27 mouse cellular contexts compared by ENCODE assay signal in genomic region chr6:87873963-87874362, GRCm38 (mm10). TPM values are rescaled to one million over a fixed set of nuclear protein-coding genes. Genes with fewer than 3 reads are reported as not detected.
A peak's percentile ranks its signal among the peaks of the same experiment; 100 is the strongest.
DNase-seq lines count a peak whose midpoint lies in the region; ATAC-seq and TF ChIP-seq lines count a peak whose summit lies in the region.
"Had no signal": no experiment of that assay in that cellular context is flagged by ENCODE, and none has a peak within 500 bp of the region (broad histone marks: within the 10 kb centered on the region; RNA-seq: fewer than 3 reads in every experiment).

No protein-coding gene starts in this region.

- no peak for TF ChIP-seq POLR2A in CH12.LX (IDR thresholded peaks at IDR 0.05; ENCODE audit: low read depth, low read length)

- in situ Hi-C loops in CH12.LX (cut with MboI; ENCODE audit: low pct_ligation_motif_present, low pct_unique_long_range_greater_than_20kb, low sequenced_read_pairs), result no loop called here

- H3K9me3 ChIP-seq in hindbrain, postnatal 0 days (ENCODE audit: low read length), result no peaks in the 10 kb centered on the region
- H3K9me3 ChIP-seq in hindbrain, embryonic 12.5 days (replicated peaks), result no peaks in the 10 kb centered on the region
- H3K9me3 ChIP-seq in CH12.LX (replicated peaks; ENCODE audit: low read length), result peaks cover 3% of the 10 kb centered on the region
- H3K9me3 ChIP-seq: embryonic facial prominence, embryonic 12.5 days; forebrain, embryonic 15.5 days; kidney, embryonic 15.5 days; midbrain, embryonic 12.5 days; neural tube, embryonic 12.5 days had no signal

- 0 out of 2 replicates have a peak, but pooled peaks have one; percentile 4 for TF ChIP-seq CTCF in hindbrain, postnatal 0 days (IDR thresholded peaks at IDR 0.05; ENCODE audit: low read depth)
- peak; percentile 5 to 18; a peak in 1 of 4 replicates for TF ChIP-seq CTCF in CH12.LX (conservative IDR thresholded peaks at IDR 0.05 in 1 of 2, IDR thresholded peaks at IDR 0.05 in 1 of 2; ENCODE audit: low read depth in 2 of 2, low read length in 2 of 2)

- TF ChIP-seq RAD21 in CH12.LX (IDR thresholded peaks at IDR 0.05; ENCODE audit: low read depth, low read length), result no peak

- no peaks in the 10 kb centered on the region for H3K36me3 ChIP-seq in hindbrain, postnatal 0 days (ENCODE audit: insufficient read depth, low read length)
- no peaks in the 10 kb centered on the region for H3K36me3 ChIP-seq in hindbrain, embryonic 12.5 days
- H3K36me3 ChIP-seq in CH12.LX (replicated peaks in 1 of 2; ENCODE audit: control insufficient read depth in 1 of 2, insufficient read depth in 1 of 2, low read length in 1 of 2), result no peaks in the 10 kb centered on the region
- H3K36me3 ChIP-seq: embryonic facial prominence, embryonic 12.5 days; forebrain, embryonic 15.5 days; hindbrain, embryonic 13.5 days; kidney, embryonic 15.5 days; midbrain, embryonic 12.5 days; neural tube, embryonic 12.5 days had no signal

- no peaks in the 10 kb centered on the region for H3K4me1 ChIP-seq in hindbrain, postnatal 0 days (ENCODE audit: insufficient read depth, low read length)
- no peaks in the 10 kb centered on the region for H3K4me1 ChIP-seq in hindbrain, embryonic 12.5 days
- peaks cover 5 to 11% of the 10 kb centered on the region in 2 experiments for H3K4me1 ChIP-seq in CH12.LX (ENCODE audit: control insufficient read depth in 1 of 2, insufficient read depth in 2 of 2)
- H3K4me1 ChIP-seq: embryonic facial prominence, embryonic 12.5 days; forebrain, embryonic 15.5 days; hindbrain, embryonic 13.5 days; midbrain, embryonic 12.5 days; neural tube, embryonic 12.5 days had no signal

- 89% methylated on average over 2 of the region's 2 CpGs for WGBS in hindbrain, postnatal 0 days
- WGBS in hindbrain, embryonic 12.5 days, result 84% methylated on average over 2 of the region's 2 CpGs

- no peak overlapping the region for H3K27ac ChIP-seq in hindbrain, postnatal 0 days
- no peak overlapping the region for H3K27ac ChIP-seq in hindbrain, embryonic 12.5 days
- no peak overlapping the region for H3K27ac ChIP-seq in CH12.LX (ENCODE audit: insufficient read depth, low read depth)
- H3K27ac ChIP-seq: embryonic facial prominence, embryonic 12.5 days; forebrain, embryonic 15.5 days; hindbrain, embryonic 13.5 days; kidney, embryonic 15.5 days; midbrain, embryonic 12.5 days; neural tube, embryonic 12.5 days had no signal

- no peaks in the 10 kb centered on the region for H3K79me2 ChIP-seq in CH12.LX (replicated peaks; ENCODE audit: control insufficient read depth, extremely low read depth, insufficient read depth, poor library complexity, severe bottlenecking)

- TF ChIP-seq EP300 in CH12.LX (IDR thresholded peaks at IDR 0.05; ENCODE audit: low read length), result no peak

- no peak for DNase-seq in hindbrain, postnatal 0 days (ENCODE audit: low spot score)
- DNase-seq in CH12.LX (ENCODE audit: extremely low read depth), result no peak
- DNase-seq in ES-CJ7 (ENCODE audit: low read depth, low spot score), result peak; percentile 28
- DNase-seq in ZHBTc4 (ENCODE audit: low read depth, low spot score), result peak; percentile 39
- no peak for DNase-seq in left cerebral cortex, postnatal 4 days
- no peak for DNase-seq in spleen, postnatal 10 days (ENCODE audit: low spot score in 2 of 2)
- DNase-seq: adrenal gland, postnatal 10 days; cerebellum, adult 9-10 months; cerebellum, postnatal 36 days; embryo, embryonic 11 days; heart, postnatal 36 days; kidney, adult 18-20 months; kidney, postnatal 25 days; liver; lung, postnatal 4 days; right cerebral cortex, adult 18-20 months had no signal

- dilution Hi-C loops in CH12.LX (cut with MboI; ENCODE audit: extremely low pct_ligation_motif_present, extremely low pct_unique_long_range_greater_than_20kb, low sequenced_read_pairs), result no loop called here

- H3K27me3 ChIP-seq in hindbrain, postnatal 0 days (ENCODE audit: insufficient read depth, low read length), result no peaks in the 10 kb centered on the region
- H3K27me3 ChIP-seq in hindbrain, embryonic 12.5 days, result no peaks in the 10 kb centered on the region
- no peaks in the 10 kb centered on the region for H3K27me3 ChIP-seq in CH12.LX (replicated peaks)
- H3K27me3 ChIP-seq: embryonic facial prominence, embryonic 12.5 days; forebrain, embryonic 15.5 days; hindbrain, embryonic 13.5 days; kidney, embryonic 15.5 days; megakaryocyte, embryonic 14.5 days; midbrain, embryonic 12.5 days; neural tube, embryonic 12.5 days had no signal

- intact Hi-C loops in left cerebral cortex, postnatal 4 days (cut with DNase I), result no loop called here

- H3K9ac ChIP-seq in hindbrain, postnatal 0 days (replicated peaks; ENCODE audit: low read length), result no peak overlapping the region
- H3K9ac ChIP-seq in hindbrain, embryonic 12.5 days, result no peak overlapping the region
- no peak overlapping the region for H3K9ac ChIP-seq in CH12.LX (ENCODE audit: insufficient read depth, low read depth)
- H3K9ac ChIP-seq: embryonic facial prominence, embryonic 12.5 days; forebrain, embryonic 15.5 days; hindbrain, embryonic 13.5 days; kidney, embryonic 15.5 days; midbrain, embryonic 12.5 days; neural tube, embryonic 12.5 days had no signal

- no peak overlapping the region for H3K4me3 ChIP-seq in hindbrain, postnatal 0 days (ENCODE audit: low read length)
- no peak overlapping the region for H3K4me3 ChIP-seq in hindbrain, embryonic 12.5 days
- no peak overlapping the region for H3K4me3 ChIP-seq in CH12.LX (replicated peaks in 1 of 3; ENCODE audit: low read depth in 2 of 3, low read length in 2 of 3, poor library complexity in 1 of 3)
- H3K4me3 ChIP-seq: embryonic facial prominence, embryonic 12.5 days; forebrain, embryonic 15.5 days; hindbrain, embryonic 13.5 days; kidney, embryonic 15.5 days; midbrain, embryonic 12.5 days; myocyte; neural tube, embryonic 12.5 days had no signal

- H3K4me2 ChIP-seq in hindbrain, postnatal 0 days (ENCODE audit: low read depth, low read length), result no peak overlapping the region
- no peak overlapping the region for H3K4me2 ChIP-seq in hindbrain, embryonic 12.5 days (replicated peaks)
- no peak overlapping the region for H3K4me2 ChIP-seq in CH12.LX (ENCODE audit: insufficient read depth, low read depth, poor library complexity, severe bottlenecking)
- H3K4me2 ChIP-seq: embryonic facial prominence, embryonic 12.5 days; forebrain, embryonic 15.5 days; heart, embryonic 11.5 days; hindbrain, embryonic 13.5 days; kidney, embryonic 15.5 days; midbrain, embryonic 12.5 days; neural tube, embryonic 12.5 days had no signal

- no peak for ATAC-seq in hindbrain, postnatal 0 days
- no peak for ATAC-seq in hindbrain, embryonic 12.5 days (ENCODE audit: low FRiP score)
- ATAC-seq: CD4-positive, CD25-positive, alpha-beta regulatory T cell, adult 4 months; forebrain, embryonic 15.5 days had no signal

TF ChIP-seq in CH12.LX, 34 proteins besides CTCF, POLR2A, EP300 and RAD21 (continues in another document):
- TF ChIP-seq ZC3H11A (IDR thresholded peaks at IDR 0.05; ENCODE audit: low read depth, low read length) (no peak), UBTF (IDR thresholded peaks at IDR 0.05; ENCODE audit: low read depth, low read length) (no peak), ELF1 (IDR thresholded peaks at IDR 0.05; ENCODE audit: low read depth, low read length) (no peak), MEF2A (IDR thresholded peaks at IDR 0.05; ENCODE audit: borderline replicate concordance, low read depth, low read length) (no peak), GABPA (IDR thresholded peaks at IDR 0.05; ENCODE audit: insufficient replicate concordance, low read depth, low read length) (no peak), NELFE (IDR thresholded peaks at IDR 0.05; ENCODE audit: low read depth, low read length) (no peak)

RNA-seq across cellular contexts. Expression of gene Copg1, which starts 13.7 kb away (rescaled TPM):
- 242 and 247 TPM in 2 replicates for total RNA-seq in hindbrain, postnatal 0 days (2014; rRNA removed)
- 200 and 216 TPM in 2 replicates for polyA plus RNA-seq in hindbrain, postnatal 0 days (2015; fragmentation: Nextera tagmentation; extraction: Ambion mirVana)
- 165 TPM in 2 replicates for polyA plus RNA-seq in hindbrain, embryonic 12.5 days (2016; fragmentation: Nextera tagmentation; extraction: Ambion mirVana)
- total RNA-seq in CH12.LX (2012; rRNA removed) (85.1 and 99.3 TPM in 2 replicates), CH12.LX (2014; rRNA removed) (75.6 and 78.3 TPM in 2 replicates)
- polyA plus RNA-seq in CH12.LX (2012; ENCODE audit: insufficient read length, low read depth), result 81.3 and 91.9 TPM in 2 replicates
- 100 to 1,000 TPM; 158 to 172 TPM for total RNA-seq in left cerebral cortex, postnatal 4 days (2021)

RNA-seq across cellular contexts. Expression of gene Cnbp, which starts 23.1 kb away (rescaled TPM):
- total RNA-seq in hindbrain, postnatal 0 days (2014; rRNA removed), result 196 and 209 TPM in 2 replicates
- 660 and 682 TPM in 2 replicates for polyA plus RNA-seq in hindbrain, postnatal 0 days (2015; fragmentation: Nextera tagmentation; extraction: Ambion mirVana)
- 793 and 799 TPM in 2 replicates for polyA plus RNA-seq in hindbrain, embryonic 12.5 days (2016; fragmentation: Nextera tagmentation; extraction: Ambion mirVana)
- 558 and 652 TPM in 2 replicates for total RNA-seq in CH12.LX (2012; rRNA removed)
- 838 and 876 TPM in 2 replicates for total RNA-seq in CH12.LX (2014; rRNA removed)
- 649 and 743 TPM in 2 replicates for polyA plus RNA-seq in CH12.LX (2012; ENCODE audit: insufficient read length, low read depth)
- total RNA-seq in left cerebral cortex, postnatal 4 days (2021), result 100 to 1,000 TPM; 219 to 224 TPM

RNA-seq across cellular contexts. Expression of gene Isy1, which starts 35.4 kb away (rescaled TPM):
- total RNA-seq in hindbrain, postnatal 0 days (2014; rRNA removed), result 7.9 and 11.3 TPM in 2 replicates
- 27.4 and 31.5 TPM in 2 replicates for polyA plus RNA-seq in hindbrain, postnatal 0 days (2015; fragmentation: Nextera tagmentation; extraction: Ambion mirVana)
- 47.4 and 52.7 TPM in 2 replicates for polyA plus RNA-seq in hindbrain, embryonic 12.5 days (2016; fragmentation: Nextera tagmentation; extraction: Ambion mirVana)
- 43.8 and 67.7 TPM in 2 replicates for total RNA-seq in CH12.LX (2012; rRNA removed)
- 77.4 and 84.2 TPM in 2 replicates for total RNA-seq in CH12.LX (2014; rRNA removed)
- polyA plus RNA-seq in CH12.LX (2012; ENCODE audit: insufficient read length, low read depth), result 140 and 204 TPM in 2 replicates
- total RNA-seq in left cerebral cortex, postnatal 4 days (2021), result 10 to 100 TPM; 29.1 to 30.1 TPM

RNA-seq across cellular contexts. Expression of gene Gm45140, which starts 38.4 kb away (rescaled TPM):
- 0.54 TPM in 1 of 2 replicates, not detected in the other for total RNA-seq in hindbrain, postnatal 0 days (2014; rRNA removed)
- polyA plus RNA-seq in hindbrain, postnatal 0 days (2015; fragmentation: Nextera tagmentation; extraction: Ambion mirVana), result 1.5 and 2.0 TPM in 2 replicates
- 4.1 and 5.0 TPM in 2 replicates for polyA plus RNA-seq in hindbrain, embryonic 12.5 days (2016; fragmentation: Nextera tagmentation; extraction: Ambion mirVana)
- total RNA-seq in CH12.LX (2012; rRNA removed) (13.0 and 15.7 TPM in 2 replicates), CH12.LX (2014; rRNA removed) (4.3 and 5.5 TPM in 2 replicates)
- 25.7 and 37.6 TPM in 2 replicates for polyA plus RNA-seq in CH12.LX (2012; ENCODE audit: insufficient read length, low read depth)
- total RNA-seq in left cerebral cortex, postnatal 4 days (2021), result 1 to 10 TPM; 3.7 to 4.0 TPM

RNA-seq across cellular contexts. Expression of gene Hmces, which starts 39.8 kb away (rescaled TPM):
- 21.1 and 22.5 TPM in 2 replicates for total RNA-seq in hindbrain, postnatal 0 days (2014; rRNA removed)
- 35.8 and 36.8 TPM in 2 replicates for polyA plus RNA-seq in hindbrain, postnatal 0 days (2015; fragmentation: Nextera tagmentation; extraction: Ambion mirVana)
- polyA plus RNA-seq in hindbrain, embryonic 12.5 days (2016; fragmentation: Nextera tagmentation; extraction: Ambion mirVana), result 43.7 and 45.2 TPM in 2 replicates
- total RNA-seq in CH12.LX (2012; rRNA removed), result 8.4 and 11.8 TPM in 2 replicates
- 0.31 and 0.73 TPM in 2 replicates for total RNA-seq in CH12.LX (2014; rRNA removed)
- 0.99 and 1.4 TPM in 2 replicates for polyA plus RNA-seq in CH12.LX (2012; ENCODE audit: insufficient read length, low read depth)
- total RNA-seq in left cerebral cortex, postnatal 4 days (2021), result 10 to 100 TPM; 37.3 to 39.7 TPM

Comparison
In these comparisons a context has a peak if more than half of its experiments do, and no peak if none do; other contexts are left out.
1. DNase-seq: peak in ES-CJ7 (single experiment) and ZHBTc4 (single experiment); none in hindbrain, postnatal 0 days (single experiment), CH12.LX (single experiment), left cerebral cortex, postnatal 4 days (single experiment) and spleen, postnatal 10 days (0 of 2).